Mouse (Mus musculus) spleen, postnatal 14 days (tissue): Measurements from ENCODE around the gene Gm9747.
A peak's percentile ranks its signal among the peaks of the same experiment; 100 is the strongest.

Experiments
- DNase-seq, 2 experiments: peaks; one replicate each; pipeline ENCODE4 v3.0.0; 2021 to 2022; ENCODE audit warnings: low spot score in 2 of 2

The Gm9747 gene

GRCm38 (mm10) chr1:82257457-82257856, 24.5 kb downstream of the Gm9747 start:
- no peak for DNase-seq

GRCm38 (mm10) chr1:82258331-82258730, 25.4 kb downstream of the Gm9747 start:
- no peak for DNase-seq

DNA sequence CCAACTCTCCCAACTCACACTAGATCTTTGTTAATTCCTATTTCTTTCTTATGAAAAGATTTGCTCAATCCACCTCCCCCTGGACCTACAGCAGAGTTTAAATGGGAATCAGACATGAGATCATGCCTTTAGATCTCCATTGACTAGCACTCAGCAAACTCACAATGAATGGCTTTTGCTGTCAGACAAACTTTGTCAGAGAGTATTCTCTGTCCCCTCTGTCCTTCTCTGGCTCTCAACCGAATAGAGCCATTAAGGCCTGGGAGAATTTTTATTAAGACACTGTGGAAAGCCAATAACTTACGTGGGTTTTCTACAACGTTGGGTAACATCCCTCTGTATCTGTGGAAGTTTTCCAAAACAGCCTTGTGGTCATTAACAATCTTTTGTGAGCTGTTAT, 27.1 kb downstream of the Gm9747 start:
- no peak for DNase-seq

DNA sequence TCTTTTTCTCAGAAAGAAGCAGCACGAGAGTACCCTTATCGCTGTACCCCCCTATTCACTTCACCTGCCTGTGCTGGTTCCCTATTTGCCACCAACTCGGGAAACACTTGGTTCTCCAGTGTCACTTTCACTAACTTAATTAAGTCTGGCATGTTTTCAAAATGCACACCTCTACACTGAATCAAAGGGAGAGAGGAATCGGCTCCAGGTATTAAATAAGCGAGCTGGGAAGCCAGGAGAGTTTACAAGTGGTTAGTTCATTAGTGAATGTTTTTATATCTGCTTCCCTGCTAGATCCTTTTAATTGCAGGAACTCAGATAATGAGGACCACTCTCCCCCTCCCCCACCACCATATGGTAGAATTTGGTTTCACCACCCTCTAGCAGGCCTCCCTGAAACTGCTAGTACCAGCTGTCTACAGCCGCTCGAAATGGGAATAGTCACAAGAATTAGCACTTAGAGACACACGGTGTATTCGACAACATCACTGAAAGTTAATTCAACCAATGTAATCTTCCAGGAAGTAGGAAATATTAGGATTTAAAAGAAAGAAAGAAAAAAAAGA, 28.2 kb downstream of the Gm9747 start:
- DNase-seq: no peak

DNA sequence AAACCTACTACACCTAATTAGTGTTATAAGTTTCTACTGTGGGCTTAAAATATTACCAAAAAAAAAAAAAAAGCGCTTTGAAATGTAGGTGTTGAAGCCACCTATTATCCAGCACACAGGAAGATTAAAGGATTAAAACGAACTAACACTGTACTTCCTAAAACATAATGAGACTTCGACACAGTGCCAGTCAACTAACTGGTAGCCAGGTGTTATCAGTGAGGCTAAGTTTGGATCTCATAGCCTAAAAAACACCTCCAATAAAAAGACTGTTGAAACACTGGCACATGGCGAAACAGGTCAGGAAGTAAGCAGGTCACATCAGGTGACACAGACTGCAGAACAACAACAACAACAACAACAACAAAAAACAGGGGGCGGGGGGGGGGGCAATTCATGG, 28.7 kb downstream of the Gm9747 start:
- DNase-seq: no peak

DNA sequence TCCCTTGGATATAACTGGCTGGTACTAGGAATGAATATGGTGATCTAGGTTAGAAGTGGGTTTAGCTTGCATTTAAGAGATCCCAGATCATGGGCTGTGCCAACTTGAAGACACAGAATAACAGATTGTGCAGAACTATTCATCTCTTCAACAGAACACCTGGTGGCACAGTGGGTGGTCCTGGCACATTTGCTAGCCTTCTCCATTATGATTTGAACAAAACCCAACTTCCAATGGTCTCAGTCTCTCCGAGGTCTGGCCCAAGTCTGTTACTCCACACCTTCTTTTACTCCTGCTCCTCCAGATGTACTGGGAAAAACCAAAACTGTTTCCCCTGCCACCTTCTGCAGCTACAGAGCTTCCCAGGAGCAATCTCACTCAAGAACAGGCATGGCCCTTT, 29.4 kb downstream of the Gm9747 start:
- no peak for DNase-seq

GRCm38 (mm10) chr1:82267547-82267946, 34.6 kb downstream of the Gm9747 start:
- DNase-seq: no peak

- no peak for DNase-seq
Observed at GRCm38 (mm10) chr1:82272231-82272630, 39.3 kb downstream of the Gm9747 start.

- no peak for DNase-seq
Observed at GRCm38 (mm10) chr1:82273529-82273928, 40.6 kb downstream of the Gm9747 start.

DNA sequence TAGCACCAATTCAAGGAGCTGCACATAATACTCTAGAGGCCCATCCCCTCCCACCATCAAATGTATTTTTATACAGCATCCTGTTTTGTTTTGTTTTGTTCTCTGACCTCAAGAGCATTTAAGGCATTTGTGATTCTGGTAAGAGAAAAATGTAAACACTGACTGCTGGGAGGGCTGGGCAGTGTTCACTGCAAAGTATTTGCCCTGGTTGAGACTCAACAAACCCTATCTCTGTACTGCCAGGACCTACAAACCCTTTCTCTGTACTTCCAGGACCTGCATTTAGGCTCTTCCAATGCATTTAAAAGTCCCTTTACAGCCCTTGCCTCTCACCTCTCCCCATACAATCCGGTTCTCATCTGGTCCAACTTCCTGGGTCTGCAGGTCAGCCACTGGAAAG, 41.4 kb downstream of the Gm9747 start:
- no peak for DNase-seq

DNA sequence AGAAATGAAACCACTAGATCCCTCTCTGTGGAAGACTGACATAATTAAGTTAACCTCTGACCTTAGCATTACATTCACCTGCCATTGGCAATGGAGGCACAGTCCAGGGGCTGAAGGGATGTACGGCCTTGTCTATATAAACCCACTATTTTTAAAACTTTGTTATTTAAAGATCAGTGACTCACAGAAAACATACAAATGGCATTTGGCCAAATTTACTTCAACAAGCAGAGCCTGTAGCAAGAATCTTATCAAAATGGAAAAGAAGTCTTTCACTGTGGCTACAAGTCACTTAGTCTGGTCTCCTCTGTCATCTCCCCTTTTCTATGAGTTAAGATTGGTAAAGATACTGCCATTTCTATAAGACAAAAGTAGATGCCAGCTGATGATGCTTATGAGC, 46.9 kb downstream of the Gm9747 start:
- no peak for DNase-seq

GRCm38 (mm10) chr1:82281823-82282222, 48.9 kb downstream of the Gm9747 start:
- no peak for DNase-seq

GRCm38 (mm10) chr1:82282992-82283611, 50.2 kb downstream of the Gm9747 start:
- peak; percentile 45 to 63 for DNase-seq

DNA sequence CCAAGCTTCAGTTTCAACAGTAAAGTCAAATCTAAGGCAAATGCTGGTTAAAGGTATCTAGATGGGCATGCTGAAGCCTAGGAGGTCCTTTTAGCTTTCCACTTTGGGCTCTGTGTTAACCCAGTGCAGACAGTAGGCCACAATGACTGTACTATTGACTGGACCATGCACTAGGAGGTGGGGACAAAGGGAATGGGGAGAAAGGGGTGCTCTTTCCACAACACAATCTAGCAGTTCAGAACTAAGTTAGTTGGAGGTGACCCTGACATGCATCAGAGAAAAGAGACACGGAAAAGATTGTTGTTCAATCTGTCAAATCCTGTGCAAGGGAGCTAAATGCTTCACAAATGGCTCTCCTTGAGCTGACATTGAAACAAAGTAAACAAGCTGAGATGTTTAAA, 51.0 kb downstream of the Gm9747 start:
- DNase-seq: no peak

- DNase-seq: no peak
Observed at GRCm38 (mm10) chr1:82284403-82284802, 51.5 kb downstream of the Gm9747 start.
